Mouse (Mus musculus): ENCODE data around the gene Rhbdl3.

GRCm38 (mm10) chr11:80354832-80355231 lies 54.1 kb downstream of the Rhbdl3 start:
- TF ChIP-seq POLR2A (IDR thresholded peaks at IDR 0.05; ENCODE audit: borderline replicate concordance, extremely low read depth, low read depth, low read length) (no peak), CTCF (IDR thresholded peaks at IDR 0.05; ENCODE audit: insufficient read depth, low read length) (no peak)

Data from lung, adult 2 months (tissue).